Mouse (Mus musculus): ENCODE measurements around the gene Atp1a1.

The Atp1a1 gene

GRCm38 (mm10) chr3:101611012-101611812, 6.7 kb upstream of the Atp1a1 start:
- DNase-seq, result peak; percentile 38

GRCm38 (mm10) chr3:101609302-101609701, 4.8 kb upstream of the Atp1a1 start:
- DNase-seq, result no peak

GRCm38 (mm10) chr3:101606861-101607455, 2.5 kb upstream of the Atp1a1 start:
- DNase-seq, result no peak

GRCm38 (mm10) chr3:101605721-101606120, 1.2 kb upstream of the Atp1a1 start:
- DNase-seq, result no peak

GRCm38 (mm10) chr3:101605291-101605690, 807 bp upstream of the Atp1a1 start:
- peak; percentile 49 for DNase-seq

- peak; percentile 94 for DNase-seq
These were observed 579 bp downstream of the Atp1a1 start for GRCm38 (mm10) chr3:101603661-101604549.

- peak; percentile 53 for DNase-seq
These were observed 1.3 kb downstream of the Atp1a1 start for GRCm38 (mm10) chr3:101603194-101603593.

- no peak for DNase-seq
These were observed 1.9 kb downstream of the Atp1a1 start for GRCm38 (mm10) chr3:101602511-101603055.

GRCm38 (mm10) chr3:101601687-101602086, 2.8 kb downstream of the Atp1a1 start:
- DNase-seq, result no peak

- DNase-seq, result no peak
These were observed 3.4 kb downstream of the Atp1a1 start for GRCm38 (mm10) chr3:101601003-101601525.

GRCm38 (mm10) chr3:101599920-101600741, 4.4 kb downstream of the Atp1a1 start:
- DNase-seq, result no peak

GRCm38 (mm10) chr3:101599191-101599919, 5.1 kb downstream of the Atp1a1 start:
- no peak for DNase-seq

- DNase-seq, result no peak
These were observed 6.1 kb downstream of the Atp1a1 start for GRCm38 (mm10) chr3:101598231-101598905.

GRCm38 (mm10) chr3:101597317-101598096, 7.0 kb downstream of the Atp1a1 start:
- DNase-seq, result no peak

GRCm38 (mm10) chr3:101596686-101597085, 7.8 kb downstream of the Atp1a1 start:
- no peak for DNase-seq

GRCm38 (mm10) chr3:101595866-101596630, 8.4 kb downstream of the Atp1a1 start:
- DNase-seq, result no peak

GRCm38 (mm10) chr3:101594982-101595381, 9.5 kb downstream of the Atp1a1 start:
- DNase-seq, result peak; percentile 24

GRCm38 (mm10) chr3:101593266-101593651, 11.2 kb downstream of the Atp1a1 start:
- no peak for DNase-seq
